Mouse (Mus musculus): Measurements from ENCODE around the gene Tsen54. TPM values are rescaled to one million over a fixed set of nuclear protein-coding genes. Genes with fewer than 3 reads are reported as not detected.
A peak's percentile ranks its signal among the peaks of the same experiment; 100 is the strongest.

The Tsen54 gene
- polyA plus RNA-seq, 1 experiment: 31.5 TPM

DNA sequence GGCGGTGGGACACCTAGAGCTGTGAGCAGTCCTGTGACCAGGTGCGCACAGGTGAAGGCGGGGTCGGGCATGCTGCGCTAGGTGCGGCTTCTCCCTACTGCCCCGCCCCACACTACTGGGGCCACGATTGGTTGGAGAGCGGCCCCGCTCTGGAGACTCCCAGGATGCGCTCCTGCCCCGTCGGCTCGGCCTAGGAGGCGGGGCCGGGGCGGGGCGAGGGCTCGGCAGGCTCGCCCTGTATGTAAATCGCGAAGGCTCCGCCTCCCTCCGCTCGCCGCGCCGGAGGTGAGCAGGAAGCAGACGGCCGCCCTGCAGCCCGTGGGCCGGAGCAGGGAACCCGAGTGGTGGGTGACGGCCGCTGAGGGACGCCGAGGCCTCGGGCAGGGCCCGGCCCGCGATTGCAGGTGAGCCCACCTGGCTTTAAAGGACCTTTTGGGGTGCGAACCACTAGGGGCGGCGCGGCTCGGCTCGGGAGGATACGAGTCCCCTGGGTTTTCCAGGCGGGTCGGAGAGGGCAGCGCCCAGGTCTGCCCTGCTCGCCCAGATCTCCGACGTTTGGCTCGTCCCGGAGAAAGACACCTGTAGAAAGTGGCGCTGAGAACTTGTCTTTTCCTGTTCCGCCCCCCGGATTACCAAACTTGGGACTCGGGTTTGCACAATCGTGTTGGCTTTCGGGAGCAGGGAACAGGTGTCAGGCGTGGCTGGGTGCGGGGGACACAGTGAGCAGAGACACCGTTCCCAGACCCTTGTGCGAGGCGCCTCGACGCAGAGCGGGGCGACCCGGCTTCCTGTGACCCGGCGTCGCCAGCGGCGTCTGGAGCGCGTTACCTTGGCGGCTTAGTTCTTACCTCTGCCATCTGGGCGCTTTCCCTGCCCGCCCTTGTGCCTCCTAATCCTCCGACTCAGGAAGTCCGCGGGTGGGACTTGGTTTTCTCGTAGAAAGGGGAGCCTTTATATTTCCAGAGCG lies 9.5 kb downstream of the Tsen54 start, which contains the start of gene Llgl2:
Llgl2 (plus strand) TSS at position 276 of the 967 bp plus-strand sequence.
- DNase-seq (ENCODE audit: low read depth, low spot score): peak; percentile 92
- under 1% methylated on average over 87 of the region's 87 CpGs for WGBS

DNA sequence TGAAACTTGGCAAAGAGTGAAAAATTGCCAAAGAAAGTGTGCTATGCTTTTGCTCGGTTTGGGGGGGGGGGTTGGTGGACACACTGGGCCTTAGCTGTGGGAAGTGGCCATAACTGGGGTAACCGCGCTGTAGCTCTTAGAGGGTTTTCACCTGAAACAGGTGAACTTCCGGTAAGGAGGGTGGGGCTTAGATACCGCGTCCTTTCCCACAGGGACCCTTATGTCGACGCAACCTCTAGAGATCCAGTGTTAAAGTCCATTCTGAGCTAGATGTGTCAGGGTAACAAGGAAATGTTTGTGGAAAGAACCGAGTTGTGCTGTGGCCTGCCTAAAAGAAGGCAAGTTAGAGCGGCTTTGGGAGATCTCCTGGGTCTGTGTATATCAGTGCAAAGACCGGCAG lies 10.3 kb downstream of the Tsen54 start:
- WGBS: 16% methylated on average over 11 of the region's 11 CpGs
- DNase-seq (ENCODE audit: low read depth, low spot score): no peak

DNA sequence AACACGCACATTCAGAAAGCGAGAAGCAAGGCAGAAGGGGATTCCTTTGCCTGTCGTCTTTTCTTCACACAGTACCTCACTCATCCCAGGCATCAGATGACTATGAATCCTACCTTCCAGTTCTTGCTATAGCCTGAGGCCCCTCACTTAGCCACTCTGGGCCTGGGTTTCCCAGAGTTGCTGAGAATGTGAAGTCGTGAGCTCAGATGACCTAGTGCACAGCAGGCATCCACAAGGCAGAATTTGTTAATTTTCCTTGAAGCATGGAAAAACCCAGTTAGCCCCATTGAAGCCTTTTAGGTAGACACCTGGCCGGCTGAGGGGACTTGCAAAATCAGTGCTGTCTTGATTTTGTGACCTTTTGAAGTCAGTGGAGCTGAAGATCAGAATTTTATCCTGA lies 12.0 kb downstream of the Tsen54 start:
- DNase-seq (ENCODE audit: low read depth, low spot score): no peak
- WGBS: 57% methylated on average over 5 of the region's 5 CpGs

DNA sequence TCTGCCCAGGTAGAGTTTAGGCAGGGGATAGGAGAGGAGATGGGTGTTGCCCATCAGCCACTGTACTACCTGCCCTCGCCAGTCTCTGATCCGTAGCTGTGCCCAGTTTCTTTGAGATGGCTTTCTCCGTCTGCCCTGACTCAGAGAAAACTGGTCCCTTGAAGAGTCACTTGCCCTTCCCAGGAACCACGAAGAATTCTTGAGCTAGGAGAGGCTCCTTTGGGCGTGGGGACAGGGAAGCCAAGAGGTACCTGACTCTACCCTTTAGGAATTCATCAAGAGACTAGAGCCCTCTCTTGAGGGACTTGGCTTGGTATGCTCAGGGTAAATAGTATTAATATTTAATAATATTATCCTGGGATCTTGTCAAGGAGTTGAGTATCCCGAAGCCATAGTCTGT lies 13.1 kb downstream of the Tsen54 start:
- 53% methylated on average over 6 of the region's 6 CpGs for WGBS
- DNase-seq (ENCODE audit: low read depth, low spot score): no peak

DNA sequence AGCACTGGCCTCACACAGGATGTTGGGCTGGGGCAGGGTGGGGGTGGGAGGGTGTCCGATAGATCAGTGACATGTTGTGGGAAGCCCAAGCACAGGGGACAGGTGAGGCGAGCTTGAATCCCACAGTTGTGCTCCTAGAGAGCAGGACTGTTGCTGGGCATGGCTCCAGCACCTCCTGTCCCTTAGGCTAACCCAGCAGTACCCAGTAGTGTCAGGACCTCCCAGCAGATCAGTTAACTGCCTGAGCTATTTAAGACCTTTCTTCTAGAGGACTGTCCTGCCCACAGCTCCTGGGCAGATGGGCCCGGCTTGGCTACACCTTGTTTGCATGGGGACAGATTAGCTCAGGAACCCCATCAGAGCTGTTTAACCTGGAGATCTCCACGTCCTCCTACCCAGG lies 14.5 kb downstream of the Tsen54 start:
- WGBS: 58% methylated on average over 4 of the region's 4 CpGs
- no peak for DNase-seq (ENCODE audit: low read depth, low spot score)

DNA sequence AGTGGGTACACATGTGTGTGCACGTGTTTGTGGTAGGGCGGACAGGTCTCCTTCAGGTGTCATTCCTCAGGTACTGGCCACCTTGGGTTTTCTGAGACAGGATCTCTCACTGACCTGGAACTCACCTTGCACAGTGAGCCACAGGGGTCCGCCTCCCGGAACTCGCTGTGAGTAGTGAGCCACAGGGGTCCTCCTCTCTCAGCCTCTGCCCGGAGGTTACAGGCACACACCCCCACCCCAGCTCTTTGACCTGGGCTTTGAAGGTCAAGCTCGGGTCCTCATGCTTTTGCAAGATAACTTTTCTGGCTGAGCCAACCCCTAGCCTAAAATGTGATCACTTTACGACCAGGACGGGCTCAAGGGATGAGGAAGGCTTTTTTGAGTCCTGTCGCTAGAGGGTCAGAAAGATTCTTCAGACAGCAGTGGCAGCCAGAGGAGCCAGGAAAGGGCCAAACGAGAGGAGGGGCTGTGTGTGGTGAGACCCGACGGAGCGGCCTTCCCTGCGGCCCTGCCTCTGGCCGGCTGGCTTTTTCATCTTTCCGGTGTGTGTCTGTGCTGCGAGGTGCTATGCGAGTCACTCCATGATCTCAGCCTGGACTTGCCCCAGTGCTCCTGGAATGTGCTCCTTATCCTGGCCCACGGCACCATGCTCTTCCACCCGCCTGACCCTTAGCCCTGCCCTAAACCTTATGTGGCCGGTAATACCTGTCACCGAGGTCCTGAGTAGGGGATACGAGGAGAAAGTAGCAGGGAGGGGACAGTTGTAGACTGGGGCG lies 16.2 kb downstream of the Tsen54 start:
- WGBS: 57% methylated on average over 25 of the region's 25 CpGs
- DNase-seq (ENCODE audit: low read depth, low spot score): no peak

DNA sequence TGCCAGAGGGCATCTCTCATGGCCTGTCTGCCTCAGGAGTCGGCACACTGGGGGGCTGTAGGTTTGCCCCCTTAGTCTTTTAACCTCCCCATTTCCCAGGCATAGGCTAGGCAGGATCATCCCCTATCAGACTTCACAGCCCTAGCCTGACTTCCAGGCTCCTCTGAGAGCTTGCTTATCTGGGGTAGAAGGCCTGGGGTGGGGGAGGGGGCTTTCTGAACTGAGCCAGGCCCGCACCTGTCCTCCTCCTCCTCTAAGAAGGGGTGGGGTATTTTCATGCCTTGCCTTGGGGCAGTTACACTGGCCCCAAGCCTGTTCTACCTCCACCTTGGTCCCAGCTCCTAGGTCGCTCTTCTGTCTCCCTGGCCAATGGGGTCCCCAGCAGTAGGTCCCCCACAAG lies 17.0 kb downstream of the Tsen54 start:
- DNase-seq (ENCODE audit: low read depth, low spot score): no peak
- WGBS: 43% methylated on average over 3 of the region's 3 CpGs

DNA sequence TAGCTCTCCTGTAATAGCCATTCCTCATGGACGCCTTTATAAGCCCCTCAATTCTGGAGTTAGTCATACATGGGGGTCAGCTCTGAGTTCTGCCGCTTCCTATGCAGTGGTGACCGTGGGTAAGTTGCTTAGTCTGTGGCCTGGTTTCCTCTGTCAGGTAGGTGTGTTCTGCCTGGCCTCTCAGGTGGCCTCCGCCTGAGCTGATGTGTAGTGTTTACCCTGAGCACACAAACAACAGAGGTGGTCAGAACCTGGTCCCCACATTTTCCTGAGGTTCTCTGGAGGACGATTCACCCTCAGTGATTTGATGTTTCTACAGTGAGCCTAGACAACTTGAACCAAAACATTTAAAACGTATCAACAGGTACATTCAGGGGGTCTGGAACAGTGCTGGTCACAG lies 17.5 kb downstream of the Tsen54 start:
- DNase-seq (ENCODE audit: low read depth, low spot score): no peak
- WGBS: 43% methylated on average over 6 of the region's 6 CpGs

DNA sequence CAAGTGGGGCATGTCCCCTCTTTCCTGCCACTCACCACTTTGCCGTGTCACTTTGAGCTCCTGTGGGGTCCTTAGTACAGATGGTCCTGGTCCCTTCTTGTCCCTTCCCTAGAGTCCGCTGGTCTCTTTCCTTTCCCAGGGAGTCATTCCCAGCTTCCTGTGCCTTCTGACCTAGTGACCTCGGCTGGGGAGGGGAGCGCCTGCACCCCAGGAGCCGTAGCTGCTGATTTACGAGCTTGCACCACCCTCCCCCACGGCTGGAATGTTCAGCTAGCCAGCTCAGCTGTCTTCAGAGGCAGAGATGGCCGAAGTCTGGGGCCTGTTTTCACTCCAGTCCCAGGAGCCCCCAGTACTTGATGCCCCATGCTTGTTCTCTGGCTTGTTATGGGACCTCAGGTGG lies 18.0 kb downstream of the Tsen54 start:
- WGBS: 16% methylated on average over 8 of the region's 8 CpGs
- DNase-seq (ENCODE audit: low read depth, low spot score): no peak

DNA sequence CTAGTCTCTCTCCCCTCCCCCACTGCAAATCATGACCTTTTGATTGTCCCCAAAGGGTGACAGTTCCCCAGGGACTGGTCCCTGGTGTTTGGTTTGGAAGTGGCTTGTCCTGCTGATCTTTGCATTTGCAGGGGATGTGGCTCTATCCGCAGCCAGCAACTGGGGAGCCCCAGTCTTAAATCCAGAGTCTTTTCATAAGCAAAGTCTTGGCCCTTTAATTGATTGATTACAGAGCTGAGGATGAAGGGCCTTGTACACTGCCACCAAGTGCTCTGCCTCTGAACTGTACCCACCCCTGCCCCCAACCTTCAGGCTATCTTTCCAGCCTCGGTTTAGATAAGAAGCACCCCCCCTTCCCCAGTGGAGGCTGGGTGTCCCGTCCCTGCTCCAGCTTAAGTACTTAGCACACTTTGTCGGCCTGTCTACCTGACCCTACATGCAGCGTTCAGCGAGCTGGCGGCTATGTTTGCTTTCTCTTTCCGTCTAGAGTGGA lies 18.5 kb downstream of the Tsen54 start:
- 22% methylated on average over 8 of the region's 8 CpGs for WGBS

DNA sequence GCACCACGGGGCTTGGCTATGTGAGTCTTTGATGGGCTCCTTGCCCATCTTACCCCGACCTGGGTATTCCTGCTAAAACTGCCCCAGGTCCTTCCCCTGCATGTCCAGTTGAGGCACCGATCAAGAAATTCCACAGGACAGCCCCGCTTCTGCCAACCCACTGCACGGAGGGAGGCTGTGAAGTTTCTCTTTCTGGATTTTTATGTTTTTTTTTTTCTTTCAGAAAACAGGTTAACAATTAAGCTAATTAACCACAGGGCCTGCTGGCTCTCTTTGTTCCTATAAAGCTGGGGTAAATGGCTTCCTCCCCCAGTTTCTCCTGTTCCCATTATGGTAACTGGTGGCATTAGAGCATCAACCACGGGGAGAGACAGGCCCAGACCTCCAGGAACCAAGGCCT lies 19.5 kb downstream of the Tsen54 start:
- DNase-seq (ENCODE audit: low read depth, low spot score): no peak

More for the DNA sequence above, 18.5 kb downstream of the Tsen54 start:
- DNase-seq (ENCODE audit: low read depth, low spot score): no peak

DNA sequence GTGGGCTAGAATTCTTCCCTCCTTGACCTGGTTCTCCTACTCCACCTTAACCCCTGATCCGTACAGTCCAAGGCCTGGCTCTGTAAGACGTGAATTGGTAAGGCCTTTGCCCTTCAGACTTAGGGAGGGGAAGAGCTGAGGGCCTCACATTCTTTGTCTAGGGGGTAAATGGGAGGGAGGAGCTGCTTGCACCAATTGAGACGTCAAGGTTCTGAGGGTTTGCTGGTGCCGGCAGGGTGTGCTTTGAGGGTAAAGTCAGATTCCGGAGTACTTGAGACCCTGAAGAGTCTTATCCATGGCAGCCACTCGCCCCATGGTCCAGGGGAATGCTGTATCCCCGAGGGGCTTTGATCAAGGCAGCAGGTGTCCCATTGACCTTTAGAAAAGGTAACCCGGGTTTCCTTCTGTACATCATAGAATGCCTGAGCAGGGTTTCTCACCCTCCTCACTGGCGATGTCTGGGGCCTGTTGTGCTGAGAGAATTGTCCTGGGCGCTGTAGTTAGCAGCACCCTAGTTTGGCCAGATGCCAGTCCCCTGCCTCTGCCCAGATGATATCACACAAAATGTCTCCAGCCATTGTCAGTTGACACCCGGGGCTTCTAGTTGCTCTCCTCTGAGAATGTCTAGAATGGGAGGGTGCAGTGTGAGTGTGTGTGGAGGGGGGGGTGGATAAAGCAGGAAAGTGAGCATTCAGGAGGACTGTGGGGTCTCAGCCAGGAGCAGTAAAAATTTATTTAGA lies 22.3 kb downstream of the Tsen54 start:
- no peak for DNase-seq (ENCODE audit: low read depth, low spot score)
- whole genome bisulfite sequencing: 29% methylated on average over 11 of the region's 11 CpGs

More for the DNA sequence above, 19.5 kb downstream of the Tsen54 start:
- 38% methylated on average over 6 of the region's 6 CpGs for WGBS

DNA sequence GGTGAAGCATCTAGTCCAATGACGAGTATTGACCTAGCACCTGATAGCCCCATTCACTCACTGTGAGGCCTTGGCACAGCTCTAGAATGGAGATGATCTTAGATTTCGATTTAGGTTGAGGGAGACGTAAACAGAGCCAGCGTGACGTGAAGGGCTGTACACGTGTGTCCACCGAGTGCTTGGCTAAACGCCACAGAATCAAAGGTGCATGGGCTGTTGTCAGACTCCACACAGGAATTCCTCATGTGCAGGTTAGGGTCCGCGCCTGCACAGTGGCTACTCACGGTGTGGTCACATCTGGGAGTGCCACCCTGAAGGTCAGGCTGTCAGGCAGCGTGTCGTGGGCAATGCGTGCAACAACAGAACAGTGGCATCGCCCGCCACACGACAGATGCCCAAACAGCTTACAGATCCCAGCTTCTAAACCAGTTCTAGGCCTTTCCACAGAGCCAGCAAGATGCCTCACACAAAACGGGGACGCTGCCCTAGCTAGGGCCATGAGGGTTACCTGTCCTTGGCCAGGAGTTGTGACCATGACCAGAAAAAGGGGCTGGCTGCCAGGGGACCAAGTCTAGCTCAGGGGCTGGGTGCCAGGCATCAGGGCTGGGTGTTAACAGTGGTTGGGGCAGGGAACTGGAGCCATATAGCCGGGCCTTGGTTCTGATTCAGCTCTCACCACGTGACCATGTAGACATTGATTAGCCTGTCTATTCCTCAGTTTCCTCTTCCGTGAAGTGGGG lies 23.3 kb downstream of the Tsen54 start:
- DNase-seq (ENCODE audit: low read depth, low spot score): no peak
- WGBS: 52% methylated on average over 22 of the region's 22 CpGs

DNA sequence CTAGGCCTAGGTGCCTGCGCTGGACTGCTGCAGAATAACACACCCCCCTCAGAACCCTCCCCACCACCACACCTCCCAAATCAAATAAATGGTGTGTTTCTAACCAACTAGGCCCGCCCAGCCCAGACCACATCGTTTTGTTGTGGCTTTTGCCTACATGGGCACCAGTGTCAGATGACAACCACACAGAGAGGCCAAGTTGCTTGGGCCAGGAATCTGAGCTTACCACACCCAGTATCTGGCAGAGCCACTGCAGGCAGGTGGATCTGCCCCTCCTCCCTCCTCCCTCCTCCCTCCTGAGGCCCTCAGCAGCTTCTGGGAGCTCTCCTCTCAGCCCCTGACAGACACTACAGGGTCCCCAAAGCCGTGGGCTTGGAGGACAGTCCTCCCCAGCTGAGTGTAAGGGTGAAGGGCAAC lies 24.4 kb downstream of the Tsen54 start:
- WGBS: 27% methylated on average over 4 of the region's 4 CpGs
- DNase-seq (ENCODE audit: low read depth, low spot score): peak; percentile 73

DNA sequence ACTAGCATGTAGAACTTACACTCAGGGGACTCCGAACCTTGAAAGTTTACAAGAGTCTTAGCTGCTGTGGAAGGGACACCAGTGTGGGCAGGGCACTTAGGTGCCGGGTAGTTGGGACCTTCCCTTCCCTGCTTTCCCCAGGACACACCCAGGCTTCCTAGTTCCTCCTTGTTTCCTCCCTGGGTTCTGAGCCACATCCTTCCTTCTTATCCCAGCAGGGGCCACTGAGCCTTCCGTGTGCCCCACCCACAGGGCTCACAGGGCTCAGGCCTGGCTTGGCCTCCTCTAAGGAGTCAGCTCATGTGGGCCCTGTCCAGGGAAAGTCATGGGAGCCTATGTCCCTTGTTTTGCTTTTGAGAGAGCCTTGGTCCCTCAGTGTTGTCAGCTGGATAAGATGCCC lies 25.2 kb downstream of the Tsen54 start:
- WGBS: 31% methylated on average over 3 of the region's 3 CpGs
- no peak for DNase-seq (ENCODE audit: low read depth, low spot score)

DNA sequence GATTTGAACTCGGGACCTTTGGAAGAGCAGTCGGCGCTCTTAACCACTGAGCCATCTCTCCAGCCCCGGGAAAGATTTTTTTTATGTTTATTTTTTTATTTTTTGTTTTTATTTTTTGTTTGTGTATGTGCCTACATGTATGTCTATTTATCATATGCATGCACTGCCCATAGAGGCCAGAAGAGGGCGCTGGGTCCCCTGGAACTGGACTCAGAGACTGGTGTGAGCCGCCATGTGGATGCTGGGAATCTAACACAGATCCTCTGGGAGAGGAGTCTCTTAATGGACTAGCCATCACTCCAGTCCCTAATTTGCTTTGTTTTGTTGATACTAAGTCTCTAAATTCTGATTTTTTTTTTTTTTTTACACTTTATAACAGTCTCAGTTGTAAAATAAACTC lies 26.5 kb downstream of the Tsen54 start:
- DNase-seq (ENCODE audit: low read depth, low spot score): no peak
- 85% methylated on average over 6 of the region's 6 CpGs for WGBS

DNA sequence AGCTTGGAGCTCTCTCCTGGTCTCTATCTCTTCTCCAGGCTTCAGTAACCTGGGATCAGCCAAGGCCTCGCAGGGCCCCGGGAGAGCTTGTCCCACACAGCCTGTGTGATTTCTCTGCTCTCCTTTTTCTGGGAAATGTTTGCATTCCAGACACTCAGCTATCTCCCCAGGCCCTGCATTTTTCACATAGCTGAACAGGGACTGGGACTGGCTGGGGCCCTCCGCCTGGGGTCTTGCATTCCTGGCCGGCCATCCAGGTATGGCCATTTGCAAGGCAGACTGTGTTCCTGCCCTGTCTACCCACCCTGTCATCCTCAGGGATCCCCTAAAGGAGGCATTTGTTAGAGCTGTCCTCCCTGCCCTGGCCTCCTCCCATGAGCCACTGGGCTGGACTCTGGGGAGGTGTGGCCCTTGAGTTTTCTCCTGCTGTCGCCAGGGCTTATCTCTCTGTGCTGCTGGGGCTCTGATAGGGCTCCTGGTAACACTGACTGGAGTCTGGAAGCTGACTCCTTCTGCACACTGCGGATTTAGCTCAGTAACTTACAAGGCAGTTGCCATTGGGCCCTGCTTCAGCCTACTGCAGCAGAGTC lies 27.5 kb downstream of the Tsen54 start:
- 36% methylated on average over 6 of the region's 6 CpGs for WGBS
- no peak for DNase-seq (ENCODE audit: low read depth, low spot score)

DNA sequence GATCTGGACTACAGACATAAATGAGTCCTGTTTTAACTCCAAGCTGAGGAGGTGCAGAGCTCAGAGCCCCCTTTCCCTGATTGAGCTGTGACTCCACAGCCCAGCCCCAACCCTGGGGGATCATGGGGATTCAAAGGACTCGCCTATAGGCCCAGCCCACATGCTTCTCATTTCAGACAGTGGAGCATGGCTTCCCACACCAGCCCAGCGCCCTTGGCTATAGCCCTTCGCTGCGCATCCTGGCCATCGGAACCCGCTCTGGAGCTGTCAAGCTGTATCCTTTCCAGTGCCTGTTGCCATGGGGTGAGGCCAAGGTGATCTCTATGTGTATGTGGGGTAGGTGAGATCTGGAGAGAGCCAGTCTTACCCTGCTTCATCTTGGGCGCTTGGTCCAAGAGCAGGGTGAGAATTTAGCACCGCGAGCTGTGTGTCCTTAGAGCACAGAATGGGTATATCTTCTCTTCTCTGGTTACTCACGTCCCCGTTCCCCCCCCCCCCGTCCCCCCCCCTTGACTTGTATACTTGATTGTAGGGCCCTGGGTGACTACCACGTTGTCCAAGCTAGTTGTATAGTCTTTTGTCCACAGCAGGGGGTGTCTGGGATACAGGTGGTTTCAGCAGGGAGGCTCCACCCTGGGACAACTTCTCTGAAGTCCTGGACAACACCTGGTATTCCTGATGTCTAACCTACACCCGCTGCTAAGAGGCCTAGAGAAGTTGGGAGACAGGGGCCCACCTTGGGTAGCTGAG lies 28.8 kb downstream of the Tsen54 start:
- WGBS: 54% methylated on average over 14 of the region's 14 CpGs
- no peak for DNase-seq (ENCODE audit: low read depth, low spot score)
